Mouse (Mus musculus) small intestine, adult 2 months (tissue): ENCODE data around the gene Spg11.

Source experiments
- CTCF ChIP-seq: fragments of 200-500 bp; IDR thresholded peaks from 2 replicates; pipeline ENCODE4 v1.5.1; 2012; ENCODE audit warnings: low read depth, mild to moderate bottlenecking, control low read depth, inconsistent platforms, low read length, moderate library complexity, mixed read lengths; ENCODE audit not compliant: insufficient replicate concordance, insufficient read length; ENCODE audit errors: extremely low read depth
- POLR2A ChIP-seq: fragments of 200-500 bp; IDR thresholded peaks from 2 replicates; pipeline ENCODE4 v1.6.1; 2012; ENCODE audit warnings: low read depth, mild to moderate bottlenecking, control low read depth, inconsistent platforms, low read length, moderate library complexity

GRCm38 (mm10) chr2:122154479-122154878 lies 36.3 kb upstream of the Spg11 start:
- TF ChIP-seq POLR2A (no peak), CTCF (no peak)
